Mouse (Mus musculus) cerebellum, adult 9-11 months (tissue): ENCODE measurements around the gene Gstp1.
"Not testable (repeated sequence)": the region's sequence is repeated elsewhere in the genome, so short reads cannot be mapped to it uniquely, and the experiment has no call there.

Source experiments
- DNase-seq: peaks from one replicate; pipeline ENCODE4 v3.0.0; 2022

Gene Gstp1

GRCm38 (mm10) chr19:4037154-4037787, 514 bp downstream of the Gstp1 start:
- DNase-seq, result not testable (repeated sequence)

- no peak for DNase-seq
Observed at GRCm38 (mm10) chr19:4036327-4037045, 1.3 kb downstream of the Gstp1 start.

- no peak for DNase-seq
Observed at GRCm38 (mm10) chr19:4033742-4034141, 4.0 kb downstream of the Gstp1 start.

GRCm38 (mm10) chr19:4033298-4033697, 4.5 kb downstream of the Gstp1 start:
- DNase-seq, result no peak

GRCm38 (mm10) chr19:4032668-4033067, 5.1 kb downstream of the Gstp1 start:
- DNase-seq, result no peak

GRCm38 (mm10) chr19:4027576-4027975, 10.2 kb downstream of the Gstp1 start:
- DNase-seq, result no peak

- no peak for DNase-seq
Observed at GRCm38 (mm10) chr19:4023185-4023584, 14.6 kb downstream of the Gstp1 start.

- DNase-seq, result peak; percentile 90
Observed at GRCm38 (mm10) chr19:4018743-4019583, 18.8 kb downstream of the Gstp1 start.

GRCm38 (mm10) chr19:4017921-4018587, 19.7 kb downstream of the Gstp1 start:
- no peak for DNase-seq

GRCm38 (mm10) chr19:4015635-4016034, 22.1 kb downstream of the Gstp1 start:
- DNase-seq, result no peak

GRCm38 (mm10) chr19:4014802-4015201, 23.0 kb downstream of the Gstp1 start:
- peak; percentile 38 for DNase-seq

GRCm38 (mm10) chr19:4013066-4013465, 24.7 kb downstream of the Gstp1 start:
- DNase-seq, result no peak

- peak; percentile 99 for DNase-seq
Observed at GRCm38 (mm10) chr19:4012432-4013022, 25.3 kb downstream of the Gstp1 start, which contains the start of gene Ndufv1. TSS of gene Ndufv1 (minus strand) at chr19:4012806.

- DNase-seq, result peak; percentile 32
Observed at GRCm38 (mm10) chr19:4011086-4011485, 26.7 kb downstream of the Gstp1 start.

GRCm38 (mm10) chr19:4005971-4006370, 31.8 kb downstream of the Gstp1 start:
- peak; percentile 19 for DNase-seq

GRCm38 (mm10) chr19:4005091-4005490, 32.7 kb downstream of the Gstp1 start:
- peak; percentile 27 for DNase-seq

GRCm38 (mm10) chr19:4004331-4004730, 33.5 kb downstream of the Gstp1 start:
- peak; percentile 49 for DNase-seq

- DNase-seq, result peak; percentile 32
Observed at GRCm38 (mm10) chr19:4003641-4004040, 34.1 kb downstream of the Gstp1 start.

- DNase-seq, result no peak
Observed at GRCm38 (mm10) chr19:4003112-4003511, 34.7 kb downstream of the Gstp1 start, which contains the start of gene Doc2g. TSS of gene Doc2g (plus strand) at chr19:4003313.

- peak; percentile 40 for DNase-seq
Observed at GRCm38 (mm10) chr19:4001752-4002151, 36.0 kb downstream of the Gstp1 start.

- DNase-seq, result peak; percentile 47
Observed at GRCm38 (mm10) chr19:4000949-4001525, 36.7 kb downstream of the Gstp1 start.
